Mouse (Mus musculus) heart, postnatal 25 days (tissue): ENCODE measurements around the gene Rnase13. TPM values are rescaled to one million over a fixed set of nuclear protein-coding genes. Genes with fewer than 3 reads are reported as not detected.

Source experiments
- DNase-seq: peaks from one replicate; pipeline ENCODE4 v3.0.0; 2022; ENCODE audit warnings: low spot score
- intact Hi-C: fragments of 180-260 bp; cut with DNase I; formaldehyde crosslinking; loops from one replicate; pipeline ENCODE4 v1.15.1; 2025
- total RNA-seq, 2 experiments: library from RNA; stranded (reverse); gene quantifications; 2 replicates each; pipeline ENCODE4 v1.2.3; 2021

Rnase13 gene
- total RNA-seq, 2 experiments from 2014 or later = not detected

GRCm38 (mm10) chr14:51913960-51914762 is 8.4 kb downstream of the Rnase13 start, which contains the start of gene Ndrg2:
Gene Ndrg2, minus strand, starts transcription at chr14:51914158.
- peak; percentile 89 for DNase-seq
- intact Hi-C loops = no loop called here

GRCm38 (mm10) chr14:51913062-51913959 is 9.3 kb downstream of the Rnase13 start:
- DNase-seq = peak; percentile 83
- intact Hi-C loops = no loop called here

GRCm38 (mm10) chr14:51912391-51913061 is 10.0 kb downstream of the Rnase13 start:
- intact Hi-C loops = no loop called here
- no peak for DNase-seq

GRCm38 (mm10) chr14:51911301-51911700 is 11.3 kb downstream of the Rnase13 start:
- no peak for DNase-seq
- intact Hi-C loops = no loop called here

- intact Hi-C loops = no loop called here
- no peak for DNase-seq
Measured at GRCm38 (mm10) chr14:51906102-51906501, 16.5 kb downstream of the Rnase13 start.

GRCm38 (mm10) chr14:51904706-51905105 is 17.9 kb downstream of the Rnase13 start:
- intact Hi-C loops = no loop called here

GRCm38 (mm10) chr14:51903782-51904181 is 18.8 kb downstream of the Rnase13 start:
- intact Hi-C loops = loop anchor here (2.0 kb wide), 3 partner anchors 93 to 119 kb away; no protein-coding TSS in a partner anchor
- no peak for DNase-seq

More at GRCm38 (mm10) chr14:51904706-51905105, 17.9 kb downstream of the Rnase13 start:
- DNase-seq = no peak

- intact Hi-C loops = loop anchor here (1.0 to 2.0 kb wide), 4 partner anchors 28 to 120 kb away; no protein-coding TSS in a partner anchor
Measured at GRCm38 (mm10) chr14:51902806-51903710, 19.5 kb downstream of the Rnase13 start.

GRCm38 (mm10) chr14:51899351-51899750 is 23.2 kb downstream of the Rnase13 start:
- intact Hi-C loops = no loop called here
- DNase-seq = no peak

More at GRCm38 (mm10) chr14:51902806-51903710, 19.5 kb downstream of the Rnase13 start:
- peak; percentile 27 for DNase-seq

GRCm38 (mm10) chr14:51896539-51897170 is 25.9 kb downstream of the Rnase13 start:
- DNase-seq = no peak
- intact Hi-C loops = no loop called here

- DNase-seq = no peak
- intact Hi-C loops = no loop called here
Measured at GRCm38 (mm10) chr14:51896019-51896418, 26.6 kb downstream of the Rnase13 start.

GRCm38 (mm10) chr14:51895071-51895470 is 27.5 kb downstream of the Rnase13 start:
- DNase-seq = no peak
- intact Hi-C loops = no loop called here

GRCm38 (mm10) chr14:51893809-51894208 is 28.8 kb downstream of the Rnase13 start:
- DNase-seq = no peak
- intact Hi-C loops = no loop called here

- intact Hi-C loops = no loop called here
- DNase-seq = no peak
Measured at GRCm38 (mm10) chr14:51893094-51893794, 29.3 kb downstream of the Rnase13 start.

GRCm38 (mm10) chr14:51892191-51892939 is 30.2 kb downstream of the Rnase13 start, which contains the start of gene Slc39a2:
Gene Slc39a2, plus strand, starts transcription at chr14:51892889.
- intact Hi-C loops = no loop called here
- DNase-seq = no peak

- no peak for DNase-seq
- intact Hi-C loops = loop anchor here (5.0 to 10.0 kb wide), 2 partner anchors 45 to 412 kb away; no protein-coding TSS in a partner anchor
Measured at GRCm38 (mm10) chr14:51889833-51890232, 32.7 kb downstream of the Rnase13 start.

GRCm38 (mm10) chr14:51886051-51886450 is 36.5 kb downstream of the Rnase13 start:
- intact Hi-C loops = loop anchor here (5.0 to 10.0 kb wide), 2 partner anchors 49 to 416 kb away; no protein-coding TSS in a partner anchor
- DNase-seq = no peak
